Mouse (Mus musculus) heart, postnatal 10 days (tissue): ENCODE results near the gene Wdr74. TPM values are rescaled to one million over a fixed set of nuclear protein-coding genes. Genes with fewer than 3 reads are reported as not detected.

Source experiments
- DNase-seq, 2 experiments: peaks; one replicate each; pipeline ENCODE4 v3.0.0; 2021
- intact Hi-C: fragments of 180-260 bp; cut with DNase I; formaldehyde crosslinking; loops from one replicate; pipeline ENCODE4 v1.15.1; 2025
- total RNA-seq, 2 experiments: library from RNA; stranded (reverse); gene quantifications; 2 replicates each; pipeline ENCODE4 v1.2.3; 2021

Wdr74 gene
- total RNA-seq, 2 experiments from 2014 or later: 24.9 to 27.2 TPM

GRCm38 (mm10) chr19:8741243-8741869, 5.7 kb downstream of the Wdr74 start, which contains the start of gene Stx5a:
Gene Stx5a, plus strand, starts transcription at chr19:8741413.
- intact Hi-C loops: no loop called here
- peak; percentile 97 for DNase-seq

DNA sequence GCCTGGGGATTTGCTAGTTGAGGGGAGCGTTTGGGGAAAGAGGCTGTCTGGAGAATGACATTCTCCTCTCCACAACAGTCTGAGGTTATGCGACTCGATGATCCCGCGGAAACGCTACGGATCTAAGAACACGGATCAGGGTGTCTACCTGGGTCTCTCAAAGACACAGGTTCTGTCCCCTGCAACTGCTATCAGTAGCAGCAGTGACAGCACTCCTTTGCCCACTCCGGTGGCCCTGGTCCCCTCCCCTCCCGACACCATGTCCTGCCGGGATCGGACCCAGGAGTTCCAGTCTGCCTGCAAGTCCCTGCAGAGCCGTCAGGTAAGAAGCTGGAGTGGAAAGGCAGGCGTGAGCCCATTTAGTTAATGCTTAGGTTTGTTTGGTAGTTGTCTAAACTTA, 6.5 kb downstream of the Wdr74 start:
- no peak for DNase-seq
- intact Hi-C loops: no loop called here

DNA sequence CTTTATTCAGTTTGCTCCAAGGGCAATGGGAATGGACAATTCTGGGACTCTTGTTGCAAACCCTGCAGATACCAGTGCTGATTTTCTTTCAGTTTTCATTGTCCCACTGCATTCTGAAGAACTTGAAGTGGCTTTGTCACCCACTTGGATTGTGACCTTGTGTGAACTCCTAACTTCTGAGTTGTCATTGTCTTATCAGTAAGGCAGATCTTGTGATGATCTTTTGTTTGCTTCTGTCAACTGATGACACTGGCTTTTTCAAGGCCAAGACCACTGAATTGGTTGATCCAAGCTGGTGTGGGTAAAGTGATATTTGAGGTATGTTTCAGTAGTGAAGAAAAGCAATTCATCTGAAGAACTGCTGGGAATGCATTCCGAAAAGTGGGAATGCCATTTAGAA, 9.8 kb downstream of the Wdr74 start:
- intact Hi-C loops: no loop called here
- DNase-seq: no peak

GRCm38 (mm10) chr19:8747368-8747767, 11.7 kb downstream of the Wdr74 start:
- intact Hi-C loops: no loop called here

DNA sequence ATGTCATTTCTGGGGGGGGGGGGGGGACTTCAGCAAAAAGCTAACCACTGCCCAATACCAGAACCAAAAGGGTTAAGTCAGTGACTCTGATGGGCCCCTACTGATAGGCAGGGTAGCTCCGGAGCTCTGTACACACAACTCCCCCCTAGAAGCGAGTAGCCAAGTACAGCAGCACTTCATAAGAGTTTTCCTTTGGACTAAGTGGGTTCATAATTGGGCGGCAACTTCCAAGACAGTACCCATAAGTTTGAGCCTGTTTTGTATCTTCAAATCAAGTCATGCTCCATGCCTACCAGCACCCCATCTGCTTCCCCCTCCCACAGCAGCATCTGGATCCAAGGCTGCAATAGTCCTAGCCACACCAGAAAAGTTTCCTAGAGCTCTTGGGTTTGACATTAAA, 20.0 kb downstream of the Wdr74 start:
- DNase-seq: no peak
- intact Hi-C loops: loop anchor here (5.0 kb wide), 1 partner anchor 47 kb away; the partner anchor contains the start of gene Zbtb3

More at GRCm38 (mm10) chr19:8747368-8747767, 11.7 kb downstream of the Wdr74 start:
- DNase-seq: no peak

GRCm38 (mm10) chr19:8756635-8757387, 21.2 kb downstream of the Wdr74 start, which contains the start of gene Nxf1:
Gene Nxf1, plus strand, starts transcription at chr19:8757073.
- peak; percentile 95 for DNase-seq

DNA sequence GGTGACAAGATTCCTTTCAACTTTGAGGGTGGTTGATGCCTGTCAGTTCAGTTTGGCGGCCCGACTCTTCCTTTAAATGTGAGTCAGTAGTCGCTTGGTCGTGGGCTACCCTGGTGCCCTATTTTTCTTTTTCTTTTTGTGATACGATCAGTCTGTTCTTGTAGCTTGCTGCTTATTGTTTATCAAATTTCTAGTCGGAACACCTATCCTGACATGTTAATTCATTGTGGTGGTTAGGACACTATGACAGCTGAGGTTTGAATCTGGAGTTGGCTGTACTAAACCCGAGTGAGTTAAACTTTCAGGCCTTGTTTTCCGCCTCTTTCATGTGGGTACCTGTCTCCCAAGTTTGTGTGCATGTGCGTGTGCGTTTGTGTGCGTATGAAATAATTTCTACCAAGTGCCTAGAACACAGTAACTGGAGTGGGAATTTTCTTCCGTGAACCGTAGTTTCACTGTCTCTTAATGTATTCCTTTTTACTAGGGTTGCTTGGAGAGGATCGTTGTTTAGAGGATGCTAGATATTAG, 21.9 kb downstream of the Wdr74 start:
- intact Hi-C loops: loop anchor here (5.0 kb wide), 1 partner anchor 45 kb away; the partner anchor contains the start of gene Zbtb3
- DNase-seq: no peak

More at GRCm38 (mm10) chr19:8756635-8757387, 21.2 kb downstream of the Wdr74 start, which contains the start of gene Nxf1:
- intact Hi-C loops: loop anchor here (5.0 kb wide), 1 partner anchor 45 kb away; the partner anchor contains the start of gene Zbtb3

- intact Hi-C loops: loop anchor here (5.0 kb wide), 1 partner anchor 43 kb away; the partner anchor contains the start of gene Zbtb3
- DNase-seq: no peak
Observed at GRCm38 (mm10) chr19:8758899-8759298, 23.3 kb downstream of the Wdr74 start.

GRCm38 (mm10) chr19:8760757-8761156, 25.1 kb downstream of the Wdr74 start:
- no peak for DNase-seq
- intact Hi-C loops: no loop called here

DNA sequence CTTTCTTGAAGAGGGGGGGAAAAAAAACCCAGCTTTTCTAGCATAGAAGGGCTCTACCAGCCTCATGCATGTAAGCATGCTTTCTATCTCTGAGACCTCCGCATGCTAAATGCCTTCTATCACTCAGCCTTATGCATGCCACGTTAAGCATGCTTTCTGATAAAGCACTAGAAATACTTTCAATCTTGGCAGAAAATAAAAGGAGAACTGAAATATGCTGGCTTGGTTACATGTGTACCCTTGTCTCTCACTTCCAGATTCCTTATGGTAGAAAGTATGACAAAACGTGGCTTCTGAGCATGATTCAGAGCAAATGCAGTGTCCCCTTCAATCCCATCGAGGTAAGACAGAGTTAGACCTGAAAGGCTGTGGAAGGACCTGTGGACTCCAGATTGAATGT, 27.6 kb downstream of the Wdr74 start:
- intact Hi-C loops: no loop called here
- DNase-seq: no peak

DNA sequence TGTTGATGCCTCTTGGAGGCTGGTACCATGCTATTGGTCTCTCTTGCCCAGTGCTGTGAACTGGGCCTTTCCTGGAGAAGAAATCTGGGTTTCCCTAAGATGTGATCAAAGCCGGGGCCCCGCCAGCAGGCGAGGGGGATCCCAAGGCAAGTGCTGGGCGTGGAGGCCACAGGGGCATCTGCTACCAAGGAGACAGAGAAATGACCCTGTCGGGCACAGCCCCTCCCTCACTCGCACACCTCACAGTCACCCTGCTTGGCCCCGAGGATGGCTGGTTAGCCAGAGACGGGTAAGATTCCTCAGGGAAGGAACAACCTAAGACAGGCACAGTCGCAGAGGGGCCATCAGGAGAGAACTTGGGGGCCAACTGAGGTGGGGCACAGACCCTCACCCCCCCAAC, 29.9 kb downstream of the Wdr74 start:
- DNase-seq: no peak
- intact Hi-C loops: no loop called here

- intact Hi-C loops: no loop called here
Observed at GRCm38 (mm10) chr19:8770567-8771270, 35.1 kb downstream of the Wdr74 start, which contains the start of gene Tmem223. Gene Tmem223, plus strand, starts transcription at chr19:8770996.

GRCm38 (mm10) chr19:8772996-8773395, 37.4 kb downstream of the Wdr74 start:
- intact Hi-C loops: no loop called here
- DNase-seq: no peak

More at GRCm38 (mm10) chr19:8770567-8771270, 35.1 kb downstream of the Wdr74 start, which contains the start of gene Tmem223:
- DNase-seq: peak; percentile 86 to 92

DNA sequence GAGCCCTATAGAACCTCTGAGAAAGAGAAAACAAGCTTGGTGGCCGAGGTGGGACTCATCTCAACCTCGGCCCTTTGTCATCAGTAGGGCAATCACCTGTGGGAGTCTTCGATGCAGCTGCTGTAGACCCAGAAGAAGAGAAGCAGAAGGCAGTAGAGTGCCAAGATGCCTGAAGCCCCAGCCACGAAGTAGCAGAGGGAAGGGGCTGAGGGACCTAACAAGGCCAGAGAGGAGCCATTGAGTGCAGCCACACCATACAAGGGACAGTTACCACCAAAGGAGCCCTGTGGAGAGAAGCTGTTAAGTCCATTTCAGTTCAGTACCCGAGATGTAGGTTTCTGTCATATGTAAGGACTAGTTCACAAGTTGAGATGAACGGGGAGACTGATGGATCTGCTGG, 37.8 kb downstream of the Wdr74 start:
- intact Hi-C loops: no loop called here
- DNase-seq: no peak

- intact Hi-C loops: no loop called here
- peak; percentile 97 to 98 for DNase-seq
Observed at GRCm38 (mm10) chr19:8774086-8774835, 38.6 kb downstream of the Wdr74 start, which contains the start of gene Tmem179b. Gene Tmem179b, minus strand, starts transcription at chr19:8774467.

DNA sequence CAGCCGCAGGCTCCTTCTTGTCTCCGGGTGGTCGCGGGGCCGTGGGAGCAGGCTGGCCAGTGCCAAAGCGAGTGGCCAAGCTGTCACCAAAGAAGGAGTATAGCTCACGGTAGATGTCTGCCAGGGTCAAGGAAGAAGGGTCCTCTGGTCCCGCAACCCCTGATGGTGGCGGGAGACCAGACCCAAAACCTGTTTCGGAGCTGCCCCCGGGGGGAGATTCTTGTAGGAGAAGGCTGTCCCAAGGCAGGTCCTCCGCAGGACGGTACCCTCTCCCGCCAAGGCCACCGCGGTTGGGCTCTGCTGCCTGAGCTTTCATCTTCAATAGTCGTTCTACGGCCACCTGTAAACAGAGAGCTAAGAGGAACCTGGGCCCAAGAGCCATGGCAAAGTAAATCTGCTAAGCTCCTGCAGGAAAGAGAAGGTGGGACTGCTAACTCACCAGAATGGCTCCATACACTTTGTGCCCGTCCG, 39.4 kb downstream of the Wdr74 start:
- DNase-seq: no peak
- intact Hi-C loops: no loop called here

DNA sequence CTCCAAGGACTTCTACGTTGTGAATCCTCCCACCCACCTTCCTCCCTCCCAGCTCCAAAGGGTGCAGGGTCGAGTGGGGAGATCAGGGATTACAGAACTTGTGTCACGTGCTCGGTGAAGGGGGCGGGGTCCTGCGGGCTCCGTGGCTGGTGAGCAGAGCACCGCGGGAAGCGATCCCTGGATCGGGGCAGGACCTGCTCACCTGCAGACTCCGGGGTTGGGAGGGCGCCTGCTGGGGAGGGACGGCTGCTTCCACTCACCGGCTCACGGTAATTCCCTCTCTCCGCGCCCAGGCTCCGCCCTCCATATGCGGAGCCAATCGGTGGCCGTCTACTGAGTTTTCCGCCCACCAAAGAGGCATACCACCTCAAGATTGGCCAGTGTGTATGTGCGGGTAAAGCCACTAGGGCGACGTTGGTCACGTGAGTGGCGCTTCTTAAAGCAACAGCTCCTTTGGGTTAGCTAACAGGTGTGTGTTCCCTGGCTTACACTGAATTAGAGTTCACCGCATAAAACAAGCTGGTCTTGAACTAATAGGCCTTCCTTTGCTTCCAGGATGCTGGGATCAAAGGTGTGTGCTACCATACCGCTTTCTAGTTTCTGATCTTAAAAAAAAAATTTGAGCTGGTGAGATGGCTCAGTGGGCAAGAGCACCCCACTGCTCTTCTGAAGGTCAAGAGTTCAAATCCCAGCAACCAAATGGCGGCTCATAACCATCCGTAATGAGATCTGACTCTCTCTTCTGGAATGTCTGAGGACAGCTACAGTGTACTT, 50.6 kb downstream of the Wdr74 start, which contains the start of gene Taf6l:
TSS of gene Taf6l (minus strand) at position 410 of the 774 bp plus-strand sequence.
- intact Hi-C loops: no loop called here

GRCm38 (mm10) chr19:8788521-8788920, 52.9 kb downstream of the Wdr74 start:
- DNase-seq: no peak
- intact Hi-C loops: no loop called here

More for the DNA sequence above, 50.6 kb downstream of the Wdr74 start, which contains the start of gene Taf6l:
- peak; percentile 94 to 95 for DNase-seq

GRCm38 (mm10) chr19:8789171-8789570, 53.5 kb downstream of the Wdr74 start:
- intact Hi-C loops: no loop called here
- DNase-seq: no peak
